Mouse (Mus musculus): ENCODE results near the gene Eif3k. TPM values are rescaled to one million over a fixed set of nuclear protein-coding genes. Genes with fewer than 3 reads are reported as not detected.

Eif3k gene
- polyA plus RNA-seq, 1 experiment from 2014 or later = 166 TPM

GRCm38 (mm10) chr7:28982274-28983013 lies 780 bp upstream of the Eif3k start:
- Histone ChIP-seq H3K36me3 (replicated peaks; ENCODE audit: insufficient read depth, low read length) (peaks cover 20% of the 10 kb centered on the region), H3K4me1 (ENCODE audit: insufficient read depth) (peaks cover 21% of the 10 kb centered on the region), H3K4me3 (ENCODE audit: low read depth, low read length) (peak overlapping the region; percentile 82), H3K4me2 (ENCODE audit: low read depth, low read length) (peak overlapping the region; percentile 90), H3K9me3 (ENCODE audit: low read length) (no peaks in the 10 kb centered on the region), H3K9ac (replicated peaks) (peak overlapping the region; percentile 70), H3K27ac (ENCODE audit: low read depth) (peak overlapping the region; percentile 91), H3K27me3 (ENCODE audit: insufficient read depth, low read length) (no peaks in the 10 kb centered on the region)
- no peak for TF ChIP-seq CTCF (IDR thresholded peaks at IDR 0.05; ENCODE audit: low read depth)
- no peak for TF ChIP-seq EP300 (IDR thresholded peaks at IDR 0.05; ENCODE audit: low read depth)
- DNase-seq (peak; percentile 74), ATAC-seq (peak; percentile 34)
- WGBS (ENCODE audit: insufficient replicate concordance) = 7% methylated on average over 19 of the region's 19 CpGs

DNA sequence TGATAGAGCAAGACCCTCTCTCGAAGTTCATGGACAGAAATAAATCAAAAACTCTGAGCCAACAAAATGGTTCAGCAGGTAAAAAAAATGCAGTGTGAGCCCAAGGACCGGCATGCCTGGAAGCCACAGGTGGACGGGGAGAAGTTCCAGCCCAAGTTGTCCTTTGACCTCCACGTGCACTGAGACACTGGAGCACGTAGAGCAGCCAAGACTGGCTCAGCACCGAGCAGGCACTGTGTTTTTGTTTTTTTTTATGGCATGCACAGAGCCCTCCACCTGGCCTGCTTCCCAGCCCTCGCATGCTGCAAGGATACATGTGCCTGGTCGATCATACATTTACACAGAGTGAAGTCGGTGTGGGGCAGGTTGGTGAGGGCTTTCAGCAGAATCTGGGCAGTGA lies 4.1 kb downstream of the Eif3k start:
- no peak overlapping the region for H3K4me2 ChIP-seq (ENCODE audit: low read depth, low read length)
- H3K4me1 ChIP-seq (ENCODE audit: insufficient read depth) = peaks cover 11% of the 10 kb centered on the region
- no peaks in the 10 kb centered on the region for H3K9me3 ChIP-seq (ENCODE audit: low read length)
- H3K4me3 ChIP-seq (ENCODE audit: low read depth, low read length) = no peak overlapping the region
- no peak overlapping the region for H3K9ac ChIP-seq (replicated peaks)
- 80% methylated on average over 9 of the region's 9 CpGs for WGBS (ENCODE audit: insufficient replicate concordance)
- no peak for ATAC-seq
- peak; percentile 40 for DNase-seq
- H3K27me3 ChIP-seq (ENCODE audit: insufficient read depth, low read length) = no peaks in the 10 kb centered on the region
- TF ChIP-seq EP300 (IDR thresholded peaks at IDR 0.05; ENCODE audit: low read depth) (no peak), CTCF (IDR thresholded peaks at IDR 0.05; ENCODE audit: low read depth) (no peak)
- peaks cover 43% of the 10 kb centered on the region for H3K36me3 ChIP-seq (replicated peaks; ENCODE audit: insufficient read depth, low read length)
- no peak overlapping the region for H3K27ac ChIP-seq (ENCODE audit: low read depth)

DNA sequence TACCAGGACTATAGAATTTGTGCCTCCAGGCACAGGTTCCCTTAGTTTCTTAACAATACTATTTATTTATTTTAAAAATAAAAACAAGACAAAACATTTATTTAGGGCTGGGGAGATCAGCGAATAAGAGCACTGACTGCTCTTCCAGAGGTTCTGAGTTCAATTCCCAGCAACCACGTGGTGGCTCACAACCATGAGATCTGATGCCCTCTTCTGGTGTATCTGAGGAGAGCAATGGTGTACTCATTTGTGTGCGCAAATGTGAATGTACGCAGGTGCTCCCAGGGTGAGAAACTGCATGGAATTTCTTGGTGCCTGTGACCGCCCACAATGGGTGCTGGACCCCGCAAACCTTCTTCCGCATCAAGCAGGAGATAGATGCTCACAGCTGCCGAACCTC lies 8.6 kb downstream of the Eif3k start:
- DNase-seq = no peak
- Histone ChIP-seq H3K27ac (ENCODE audit: low read depth) (no peak overlapping the region), H3K27me3 (ENCODE audit: insufficient read depth, low read length) (no peaks in the 10 kb centered on the region), H3K36me3 (replicated peaks; ENCODE audit: insufficient read depth, low read length) (peaks cover 45% of the 10 kb centered on the region), H3K9ac (replicated peaks) (no peak overlapping the region), H3K4me3 (ENCODE audit: low read depth, low read length) (no peak overlapping the region), H3K4me2 (ENCODE audit: low read depth, low read length) (no peak overlapping the region), H3K9me3 (ENCODE audit: low read length) (no peaks in the 10 kb centered on the region), H3K4me1 (ENCODE audit: insufficient read depth) (no peaks in the 10 kb centered on the region)
- 75% methylated on average over 8 of the region's 8 CpGs for WGBS (ENCODE audit: insufficient replicate concordance)
- TF ChIP-seq EP300 (IDR thresholded peaks at IDR 0.05; ENCODE audit: low read depth) (no peak), CTCF (IDR thresholded peaks at IDR 0.05; ENCODE audit: low read depth) (peak; percentile 32; the same call in 1 of the 2 replicates)
- no peak for ATAC-seq

DNA sequence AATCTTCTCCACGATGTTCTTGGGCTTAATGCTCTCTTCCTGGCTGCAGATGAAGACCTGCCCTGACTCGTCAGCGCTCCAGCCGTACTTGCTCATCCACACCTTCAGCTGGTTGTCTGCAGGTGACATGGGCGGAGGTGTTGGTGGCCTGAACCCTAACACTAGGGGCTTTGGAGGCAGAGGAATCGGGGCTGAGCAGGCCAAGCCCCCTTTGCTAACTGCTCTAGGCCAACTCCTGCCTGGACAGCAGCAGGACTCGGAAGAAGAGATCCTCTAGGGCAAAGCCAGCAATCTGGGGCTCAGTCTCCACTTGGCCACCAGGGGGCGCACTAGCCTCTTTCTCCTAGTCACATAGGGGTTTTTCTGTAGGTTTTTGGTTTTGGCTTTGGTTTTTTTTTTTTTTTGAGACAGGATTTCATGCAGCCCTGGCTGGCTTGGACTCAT lies 9.1 kb downstream of the Eif3k start:
- peak; percentile 88 for DNase-seq
- Histone ChIP-seq H3K36me3 (replicated peaks; ENCODE audit: insufficient read depth, low read length) (peaks cover 40% of the 10 kb centered on the region), H3K27me3 (ENCODE audit: insufficient read depth, low read length) (no peaks in the 10 kb centered on the region), H3K4me3 (ENCODE audit: low read depth, low read length) (no peak overlapping the region), H3K4me2 (ENCODE audit: low read depth, low read length) (no peak overlapping the region), H3K27ac (ENCODE audit: low read depth) (no peak overlapping the region), H3K4me1 (ENCODE audit: insufficient read depth) (no peaks in the 10 kb centered on the region), H3K9me3 (ENCODE audit: low read length) (no peaks in the 10 kb centered on the region), H3K9ac (replicated peaks) (0 out of 2 replicates have a peak overlapping the region, but pooled peaks have one; percentile 23)
- 67% methylated on average over 8 of the region's 8 CpGs for WGBS (ENCODE audit: insufficient replicate concordance)
- ATAC-seq = 0 out of 2 replicates have a peak, but pooled peaks have one; percentile 37
- peak; percentile 90 for TF ChIP-seq CTCF (IDR thresholded peaks at IDR 0.05; ENCODE audit: low read depth)
- TF ChIP-seq EP300 (IDR thresholded peaks at IDR 0.05; ENCODE audit: low read depth) = no peak

GRCm38 (mm10) chr7:28971770-28972269 lies 9.8 kb downstream of the Eif3k start:
- Histone ChIP-seq H3K4me2 (ENCODE audit: low read depth, low read length) (no peak overlapping the region), H3K4me1 (ENCODE audit: insufficient read depth) (no peaks in the 10 kb centered on the region), H3K9me3 (ENCODE audit: low read length) (no peaks in the 10 kb centered on the region), H3K36me3 (replicated peaks; ENCODE audit: insufficient read depth, low read length) (peaks cover 33% of the 10 kb centered on the region), H3K4me3 (ENCODE audit: low read depth, low read length) (no peak overlapping the region), H3K27me3 (ENCODE audit: insufficient read depth, low read length) (no peaks in the 10 kb centered on the region), H3K9ac (replicated peaks) (no peak overlapping the region), H3K27ac (ENCODE audit: low read depth) (no peak overlapping the region)
- no peak for DNase-seq
- WGBS (ENCODE audit: insufficient replicate concordance) = 79% methylated on average over 6 of the region's 6 CpGs
- ATAC-seq = 0 out of 2 replicates have a peak, but pooled peaks have one; percentile 9
- TF ChIP-seq EP300 (IDR thresholded peaks at IDR 0.05; ENCODE audit: low read depth) (no peak), CTCF (IDR thresholded peaks at IDR 0.05; ENCODE audit: low read depth) (no peak)

DNA sequence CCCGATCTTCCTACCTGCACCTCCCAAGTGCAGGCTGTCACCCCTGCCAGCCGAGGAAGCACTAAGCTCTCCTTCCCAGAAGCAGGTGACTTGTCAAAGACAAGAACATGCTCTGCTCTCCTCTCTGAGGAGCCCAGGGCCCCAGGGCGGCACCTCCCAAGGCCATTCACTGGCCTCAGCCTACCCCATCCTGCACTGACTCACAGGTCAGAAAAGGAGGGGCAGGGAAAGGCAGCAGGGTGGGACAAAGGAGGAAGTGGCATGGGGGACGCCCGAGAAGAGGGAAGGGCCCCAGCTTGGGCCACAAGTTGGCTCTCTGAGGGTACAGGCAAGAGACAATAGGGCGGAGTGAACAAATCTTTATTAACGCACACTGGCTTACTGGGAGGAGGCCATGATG lies 10.6 kb downstream of the Eif3k start:
- no peak overlapping the region for H3K27ac ChIP-seq (ENCODE audit: low read depth)
- H3K9me3 ChIP-seq (ENCODE audit: low read length) = no peaks in the 10 kb centered on the region
- DNase-seq = no peak
- no peak overlapping the region for H3K4me3 ChIP-seq (ENCODE audit: low read depth, low read length)
- no peak for ATAC-seq
- H3K36me3 ChIP-seq (replicated peaks; ENCODE audit: insufficient read depth, low read length) = peaks cover 30% of the 10 kb centered on the region
- H3K9ac ChIP-seq (replicated peaks) = no peak overlapping the region
- WGBS (ENCODE audit: insufficient replicate concordance) = 68% methylated on average over 7 of the region's 7 CpGs
- no peaks in the 10 kb centered on the region for H3K27me3 ChIP-seq (ENCODE audit: insufficient read depth, low read length)
- TF ChIP-seq EP300 (IDR thresholded peaks at IDR 0.05; ENCODE audit: low read depth) = no peak
- no peak for TF ChIP-seq CTCF (IDR thresholded peaks at IDR 0.05; ENCODE audit: low read depth)
- no peak overlapping the region for H3K4me2 ChIP-seq (ENCODE audit: low read depth, low read length)
- no peaks in the 10 kb centered on the region for H3K4me1 ChIP-seq (ENCODE audit: insufficient read depth)

All from liver, postnatal 0 days (tissue).